Mouse (Mus musculus): ENCODE data around the gene Spry2. TPM values are rescaled to one million over a fixed set of nuclear protein-coding genes. Genes with fewer than 3 reads are reported as not detected.

Spry2 gene
- total and polyA plus RNA-seq, 3 experiments, result 0.21 TPM; not detected in 2

DNA sequence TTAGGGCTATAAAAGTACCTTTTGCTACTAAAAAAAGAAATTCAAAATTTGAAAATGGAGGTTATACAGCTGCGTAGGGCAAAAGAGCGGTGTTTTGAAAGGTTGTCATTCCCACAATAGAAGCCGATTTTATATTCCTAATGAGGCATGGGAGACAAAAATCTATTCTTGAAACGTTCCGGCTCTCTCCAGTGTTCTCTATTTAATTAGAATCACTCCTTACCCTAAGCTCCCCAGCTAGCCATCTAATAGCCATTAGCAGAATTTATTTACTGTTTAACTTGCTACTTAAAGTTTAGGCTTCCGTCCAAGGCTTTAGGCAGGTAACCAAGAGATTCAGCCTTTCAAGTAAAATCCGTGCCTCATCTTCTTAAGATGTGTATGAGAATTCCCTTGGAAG, 20.2 kb downstream of the Spry2 start:
- Histone ChIP-seq H3K9me3 (replicated peaks; ENCODE audit: low read length) (peaks cover 20% of the 10 kb centered on the region), H3K27me3 (replicated peaks) (no peaks in the 10 kb centered on the region), H3K4me2 (ENCODE audit: insufficient read depth, low read depth, poor library complexity, severe bottlenecking) (no peak overlapping the region), H3K27ac (ENCODE audit: insufficient read depth, low read depth) (no peak overlapping the region), H3K36me3 (replicated peaks in 1 of 2; ENCODE audit: control insufficient read depth in 1 of 2, insufficient read depth in 1 of 2, low read length in 1 of 2) (no peaks in the 10 kb centered on the region), H3K4me3 (replicated peaks in 1 of 3; ENCODE audit: low read depth in 2 of 3, low read length in 2 of 3, poor library complexity in 1 of 3) (no peak overlapping the region), H3K4me1 (ENCODE audit: control insufficient read depth in 1 of 2, insufficient read depth in 2 of 2) (no peaks in the 10 kb centered on the region), H3K9ac (ENCODE audit: insufficient read depth, low read depth) (no peak overlapping the region), H3K79me2 (replicated peaks; ENCODE audit: control insufficient read depth, extremely low read depth, insufficient read depth, poor library complexity, severe bottlenecking) (no peaks in the 10 kb centered on the region)
- in situ Hi-C loops (cut with MboI; ENCODE audit: low pct_ligation_motif_present, low pct_unique_long_range_greater_than_20kb, low sequenced_read_pairs) (no loop called here), dilution Hi-C loops (cut with MboI; ENCODE audit: extremely low pct_ligation_motif_present, extremely low pct_unique_long_range_greater_than_20kb, low sequenced_read_pairs) (no loop called here)
- TF ChIP-seq ETS1 (conservative IDR thresholded peaks at IDR 0.05; ENCODE audit: low read depth, low read length) (no peak), ZNF384 (IDR thresholded peaks at IDR 0.05; ENCODE audit: low read depth, low read length) (no peak), TBP (conservative IDR thresholded peaks at IDR 0.05; ENCODE audit: low read depth, low read length) (no peak), ELF1 (IDR thresholded peaks at IDR 0.05; ENCODE audit: low read depth, low read length) (no peak), CTCF (conservative IDR thresholded peaks at IDR 0.05 in 1 of 2, IDR thresholded peaks at IDR 0.05 in 1 of 2; ENCODE audit: low read depth in 2 of 2, low read length in 2 of 2) (no peak), MEF2A (IDR thresholded peaks at IDR 0.05; ENCODE audit: borderline replicate concordance, low read depth, low read length) (no peak), NRF1 (IDR thresholded peaks at IDR 0.05; ENCODE audit: low read depth, low read length) (no peak), RAD21 (IDR thresholded peaks at IDR 0.05; ENCODE audit: low read depth, low read length) (no peak), USF2 (conservative IDR thresholded peaks at IDR 0.05; ENCODE audit: low read depth, low read length) (no peak), ZC3H11A (IDR thresholded peaks at IDR 0.05; ENCODE audit: low read depth, low read length) (no peak), SIN3A (IDR thresholded peaks at IDR 0.05; ENCODE audit: low read length) (no peak), GABPA (IDR thresholded peaks at IDR 0.05; ENCODE audit: insufficient replicate concordance, low read depth, low read length) (no peak), JUN (IDR thresholded peaks at IDR 0.05; ENCODE audit: insufficient read depth, low read depth, low read length) (no peak), CHD1 (IDR thresholded peaks at IDR 0.05; ENCODE audit: low read depth, low read length) (no peak), CHD2 (IDR thresholded peaks at IDR 0.05; ENCODE audit: low read length) (no peak), MYC (IDR thresholded peaks at IDR 0.05; ENCODE audit: low read depth, low read length) (no peak), MAX (IDR thresholded peaks at IDR 0.05; ENCODE audit: low read length) (no peak), IRF4 (IDR thresholded peaks at IDR 0.05; ENCODE audit: low read depth, low read length) (no peak), POLR2A (IDR thresholded peaks at IDR 0.05; ENCODE audit: low read depth, low read length) (no peak)
- DNase-seq (ENCODE audit: extremely low read depth), result no peak

DNA sequence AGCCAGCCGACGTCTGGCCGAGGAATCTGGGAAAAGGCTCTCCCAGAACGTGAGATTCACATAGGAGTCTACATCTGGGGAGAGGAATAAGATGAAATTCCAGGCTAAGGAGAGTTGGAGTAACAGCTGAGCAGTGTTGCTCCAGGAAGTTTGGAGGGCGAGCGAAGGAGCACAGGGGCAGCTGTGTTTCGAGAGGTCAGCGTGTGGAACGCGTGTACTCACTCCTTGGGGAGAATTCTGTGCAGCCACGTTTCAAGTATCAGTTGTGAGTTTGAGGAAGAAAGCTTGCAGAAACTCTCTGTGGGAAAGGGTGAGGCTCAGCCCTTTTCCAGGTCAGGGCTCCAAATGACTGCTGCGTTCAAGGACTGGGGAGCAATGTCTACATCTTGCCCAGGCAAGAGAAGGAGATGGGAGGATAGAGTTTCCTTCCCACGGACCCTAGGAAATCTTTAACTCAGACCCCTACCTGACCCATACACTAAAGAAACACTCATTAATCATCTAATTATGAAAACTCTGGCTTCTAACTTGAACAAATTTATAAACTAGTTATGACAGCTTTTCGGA, 26.2 kb downstream of the Spry2 start:
- Histone ChIP-seq H3K9ac (ENCODE audit: insufficient read depth, low read depth) (no peak overlapping the region), H3K9me3 (replicated peaks; ENCODE audit: low read length) (peaks cover 21% of the 10 kb centered on the region), H3K79me2 (replicated peaks; ENCODE audit: control insufficient read depth, extremely low read depth, insufficient read depth, poor library complexity, severe bottlenecking) (no peaks in the 10 kb centered on the region), H3K4me2 (ENCODE audit: insufficient read depth, low read depth, poor library complexity, severe bottlenecking) (no peak overlapping the region), H3K4me3 (replicated peaks in 1 of 3; ENCODE audit: low read depth in 2 of 3, low read length in 2 of 3, poor library complexity in 1 of 3) (no peak overlapping the region), H3K27me3 (replicated peaks) (no peaks in the 10 kb centered on the region), H3K4me1 (ENCODE audit: control insufficient read depth in 1 of 2, insufficient read depth in 2 of 2) (no peaks in the 10 kb centered on the region), H3K27ac (ENCODE audit: insufficient read depth, low read depth) (no peak overlapping the region), H3K36me3 (replicated peaks in 1 of 2; ENCODE audit: control insufficient read depth in 1 of 2, insufficient read depth in 1 of 2, low read length in 1 of 2) (no peaks in the 10 kb centered on the region)
- TF ChIP-seq HCFC1 (IDR thresholded peaks at IDR 0.05; ENCODE audit: low read depth, low read length) (no peak), POLR2AphosphoS2 (IDR thresholded peaks at IDR 0.05; ENCODE audit: low read depth, low read length) (no peak), MAX (IDR thresholded peaks at IDR 0.05; ENCODE audit: low read length) (no peak), IRF4 (IDR thresholded peaks at IDR 0.05; ENCODE audit: low read depth, low read length) (no peak), TBP (conservative IDR thresholded peaks at IDR 0.05; ENCODE audit: low read depth, low read length) (no peak), RAD21 (IDR thresholded peaks at IDR 0.05; ENCODE audit: low read depth, low read length) (no peak), NRF1 (IDR thresholded peaks at IDR 0.05; ENCODE audit: low read depth, low read length) (no peak), TCF12 (IDR thresholded peaks at IDR 0.05; ENCODE audit: low read depth, low read length) (no peak), CHD2 (IDR thresholded peaks at IDR 0.05; ENCODE audit: low read length) (no peak), ZKSCAN1 (IDR thresholded peaks at IDR 0.05; ENCODE audit: borderline replicate concordance, low read depth, low read length) (no peak), KAT2A (IDR thresholded peaks at IDR 0.05; ENCODE audit: insufficient replicate concordance, low read length) (no peak), NELFE (IDR thresholded peaks at IDR 0.05; ENCODE audit: low read depth, low read length) (no peak), ELF1 (IDR thresholded peaks at IDR 0.05; ENCODE audit: low read depth, low read length) (no peak), UBTF (IDR thresholded peaks at IDR 0.05; ENCODE audit: low read depth, low read length) (no peak), JUN (IDR thresholded peaks at IDR 0.05; ENCODE audit: insufficient read depth, low read depth, low read length) (no peak), GABPA (IDR thresholded peaks at IDR 0.05; ENCODE audit: insufficient replicate concordance, low read depth, low read length) (no peak), ZNF384 (IDR thresholded peaks at IDR 0.05; ENCODE audit: low read depth, low read length) (no peak), RCOR1 (conservative IDR thresholded peaks at IDR 0.05; ENCODE audit: low read depth, low read length) (no peak), ZC3H11A (IDR thresholded peaks at IDR 0.05; ENCODE audit: low read depth, low read length) (no peak), JUND (conservative IDR thresholded peaks at IDR 0.05; ENCODE audit: low read depth, low read length) (no peak)
- dilution Hi-C loops (cut with MboI; ENCODE audit: extremely low pct_ligation_motif_present, extremely low pct_unique_long_range_greater_than_20kb, low sequenced_read_pairs), result no loop called here
- DNase-seq (ENCODE audit: extremely low read depth), result no peak
- in situ Hi-C loops (cut with MboI; ENCODE audit: low pct_ligation_motif_present, low pct_unique_long_range_greater_than_20kb, low sequenced_read_pairs), result no loop called here

Measured in CH12.LX (cell line).